Mouse (Mus musculus) ES-CJ7 (cell line): ENCODE data around the gene Inf2.

Experiments
- DNase-seq: peaks from one replicate; pipeline ENCODE4 v3.0.0; 2011; ENCODE audit warnings: low read depth, low spot score

Inf2 gene

DNA sequence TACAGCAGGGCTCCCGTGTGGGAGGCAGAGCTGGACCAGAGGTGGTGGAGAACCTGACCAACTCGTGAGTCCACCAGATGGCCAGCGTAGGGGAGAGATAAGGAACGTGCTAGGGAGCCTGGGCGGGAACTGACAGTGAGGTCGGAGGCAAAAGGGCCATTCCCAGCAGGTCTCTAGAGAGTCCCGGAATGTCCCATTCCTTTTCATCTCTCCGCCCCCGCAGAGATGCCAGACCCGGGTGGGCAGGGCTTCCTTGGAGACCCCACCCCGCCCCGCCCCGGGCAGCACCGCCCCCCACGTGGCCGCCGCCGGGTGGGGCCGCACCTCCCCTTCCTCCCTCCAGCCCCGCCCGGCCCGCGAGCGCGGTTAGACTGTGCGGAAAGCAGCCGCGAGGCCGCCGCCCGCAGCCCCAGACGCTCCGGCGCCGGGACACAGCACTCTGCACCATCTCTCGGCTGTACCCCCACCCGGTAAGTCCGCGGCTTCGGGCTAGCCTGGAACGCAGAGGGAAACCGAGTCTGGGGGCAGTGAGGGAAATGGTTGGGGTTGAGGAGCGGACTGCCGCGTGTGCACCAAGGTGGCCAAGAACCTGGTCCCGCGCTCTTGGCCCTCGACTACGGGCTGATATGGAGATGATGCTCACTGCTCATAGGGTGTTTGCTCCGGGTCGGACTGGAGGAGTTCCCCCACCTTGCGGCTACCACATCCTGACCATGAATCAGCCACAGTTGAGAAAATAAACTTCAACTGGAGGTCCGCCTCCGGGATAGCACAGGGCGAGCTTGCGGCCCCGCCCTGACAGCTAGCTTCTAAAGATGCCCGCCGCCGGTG is at the start of gene Inf2:
TSS of gene Inf2 (plus strand) at position 359 of the 831 bp plus-strand sequence.
- peak; percentile 70 for DNase-seq

DNA sequence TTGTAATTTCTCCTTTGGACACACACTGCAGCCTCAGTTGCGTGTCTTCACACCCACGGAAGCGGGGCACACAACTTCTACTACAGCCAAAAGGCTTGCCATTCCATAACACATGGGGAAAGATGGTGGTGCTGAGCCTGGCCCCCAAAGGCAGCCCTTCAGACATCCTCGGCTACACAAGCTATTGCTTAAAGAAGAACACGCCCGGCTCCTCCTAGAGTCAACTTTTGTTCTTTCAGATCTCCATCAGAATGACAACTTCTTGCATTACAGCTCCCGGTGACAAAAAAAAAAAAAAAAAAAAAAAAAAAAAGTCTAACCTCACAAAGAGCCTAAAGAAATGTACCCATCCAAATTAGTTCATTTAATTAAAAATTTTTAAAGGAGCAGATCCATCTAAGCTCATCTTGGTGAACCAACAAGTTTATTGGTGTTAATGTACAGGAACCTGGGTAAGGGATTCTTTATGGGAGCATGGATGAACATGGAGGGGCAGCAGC is 49.1 kb upstream of the Inf2 start:
- peak; percentile 79 for DNase-seq

DNA sequence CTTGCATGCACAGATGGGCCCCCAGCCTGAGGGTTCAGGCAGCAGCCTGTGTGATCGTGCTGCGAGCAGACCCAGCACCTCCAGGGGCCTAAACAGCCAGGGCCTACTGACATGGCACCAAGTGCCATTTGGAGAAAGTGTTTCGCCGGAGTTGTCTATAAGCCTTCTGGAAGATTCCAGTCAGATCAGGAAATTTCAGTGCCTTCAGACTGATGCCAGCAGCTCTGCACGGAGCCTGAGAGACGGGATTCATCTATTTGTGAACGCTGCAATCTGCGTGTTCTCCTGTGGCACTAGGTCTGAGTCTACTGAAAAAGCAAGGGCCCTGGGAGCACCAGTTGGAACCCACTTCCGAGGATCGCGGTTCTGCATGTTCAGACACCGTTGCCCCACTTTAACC is 48.3 kb upstream of the Inf2 start:
- no peak for DNase-seq

DNA sequence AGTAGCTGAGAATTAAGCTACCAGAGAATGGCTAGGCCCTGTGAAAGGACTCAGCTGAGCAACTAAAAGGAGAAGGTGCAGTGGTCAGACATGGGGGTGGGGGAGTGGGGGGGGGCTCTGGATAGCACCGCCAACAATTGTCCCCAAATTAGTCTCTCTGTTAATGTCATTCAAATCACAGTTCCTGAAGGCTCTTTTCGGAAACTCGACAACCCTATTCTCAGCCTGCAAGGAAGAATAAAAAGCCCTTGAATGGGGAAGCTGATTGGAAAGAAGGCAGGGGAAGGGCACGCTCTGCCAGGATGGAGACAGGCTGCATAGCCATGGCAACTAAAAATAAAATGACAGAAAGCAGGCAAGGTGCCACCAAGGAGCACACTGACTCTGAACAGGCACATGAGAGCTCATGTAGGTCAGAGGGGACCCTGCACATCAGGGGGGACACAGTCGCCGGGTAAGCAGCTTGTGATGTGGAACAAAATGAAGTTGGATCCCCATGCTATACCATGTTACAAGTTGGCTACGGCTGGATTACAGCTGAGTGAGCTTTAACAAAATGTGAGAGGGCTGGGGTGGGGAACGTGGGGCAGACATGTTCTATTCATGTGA is 47.0 kb upstream of the Inf2 start:
- DNase-seq = no peak

DNA sequence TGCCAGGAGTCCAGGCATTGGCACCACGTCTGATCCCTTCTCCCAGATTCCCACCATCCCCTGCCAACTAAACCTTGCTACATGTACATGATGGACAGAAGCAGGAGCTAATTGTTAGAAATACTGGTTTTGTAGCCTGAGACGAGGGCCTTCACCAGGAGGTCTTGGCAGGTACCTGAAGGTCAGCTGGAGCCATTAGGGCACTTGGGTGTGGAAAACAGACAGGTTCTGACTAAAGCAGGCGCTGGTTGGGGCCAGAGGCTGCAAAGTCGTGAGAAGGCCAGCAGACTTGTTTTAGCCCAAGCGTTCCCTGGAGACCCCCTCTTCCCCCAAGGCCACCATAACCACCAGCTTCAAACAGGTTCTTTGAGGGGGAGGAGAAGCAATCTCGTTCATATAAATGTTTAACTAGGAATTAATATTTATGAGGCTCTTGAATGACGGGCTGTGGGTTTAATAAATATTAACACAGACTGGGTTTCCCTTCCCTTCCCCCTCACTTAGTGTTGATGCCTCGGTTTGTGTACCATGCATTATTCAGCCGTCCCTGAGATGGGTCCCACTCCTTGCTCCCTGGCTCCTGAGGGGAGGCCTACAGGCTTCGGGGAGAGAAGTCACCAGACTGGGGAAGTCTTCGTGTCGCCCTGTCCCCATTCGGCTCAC is 46.2 kb upstream of the Inf2 start:
- no peak for DNase-seq

DNA sequence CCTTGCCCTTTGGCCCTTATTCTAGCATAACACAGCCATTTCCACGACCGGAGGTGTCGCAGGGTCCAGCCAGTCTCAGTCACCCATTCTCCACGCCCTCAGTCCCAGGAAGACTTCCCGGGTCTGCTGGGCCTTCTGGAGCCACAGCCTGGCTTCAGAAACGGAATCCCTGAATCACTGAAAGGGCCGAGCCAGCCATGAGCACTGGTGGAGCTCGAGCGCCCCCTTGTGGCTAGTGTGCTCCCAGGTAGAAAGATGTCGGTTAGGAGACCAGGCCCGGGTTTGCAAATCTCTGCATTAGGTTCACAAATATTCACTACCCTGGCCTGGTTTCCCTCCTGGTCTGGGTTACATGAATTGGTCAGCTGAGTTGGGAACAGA is 45.7 kb upstream of the Inf2 start:
- peak; percentile 88 for DNase-seq

DNA sequence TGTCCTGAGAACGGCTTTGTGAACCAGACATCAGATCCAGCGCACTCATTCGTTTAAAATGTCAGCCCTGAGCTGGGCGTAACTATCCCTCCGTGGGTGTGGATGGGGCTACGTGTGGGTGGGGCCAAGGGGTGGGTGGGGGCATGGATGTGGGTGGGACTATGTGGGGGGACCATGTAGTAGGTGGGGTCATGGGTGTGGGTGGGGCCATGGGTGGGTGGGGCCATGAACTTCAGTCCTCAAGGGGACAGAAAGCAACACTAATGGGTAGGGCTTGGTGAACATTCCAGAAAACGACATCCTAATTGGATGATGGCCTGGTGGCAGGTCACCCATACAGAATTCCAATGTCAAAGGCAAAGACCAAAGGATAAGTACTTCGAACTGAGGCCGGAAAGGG is 44.6 kb upstream of the Inf2 start:
- peak; percentile 70 for DNase-seq

DNA sequence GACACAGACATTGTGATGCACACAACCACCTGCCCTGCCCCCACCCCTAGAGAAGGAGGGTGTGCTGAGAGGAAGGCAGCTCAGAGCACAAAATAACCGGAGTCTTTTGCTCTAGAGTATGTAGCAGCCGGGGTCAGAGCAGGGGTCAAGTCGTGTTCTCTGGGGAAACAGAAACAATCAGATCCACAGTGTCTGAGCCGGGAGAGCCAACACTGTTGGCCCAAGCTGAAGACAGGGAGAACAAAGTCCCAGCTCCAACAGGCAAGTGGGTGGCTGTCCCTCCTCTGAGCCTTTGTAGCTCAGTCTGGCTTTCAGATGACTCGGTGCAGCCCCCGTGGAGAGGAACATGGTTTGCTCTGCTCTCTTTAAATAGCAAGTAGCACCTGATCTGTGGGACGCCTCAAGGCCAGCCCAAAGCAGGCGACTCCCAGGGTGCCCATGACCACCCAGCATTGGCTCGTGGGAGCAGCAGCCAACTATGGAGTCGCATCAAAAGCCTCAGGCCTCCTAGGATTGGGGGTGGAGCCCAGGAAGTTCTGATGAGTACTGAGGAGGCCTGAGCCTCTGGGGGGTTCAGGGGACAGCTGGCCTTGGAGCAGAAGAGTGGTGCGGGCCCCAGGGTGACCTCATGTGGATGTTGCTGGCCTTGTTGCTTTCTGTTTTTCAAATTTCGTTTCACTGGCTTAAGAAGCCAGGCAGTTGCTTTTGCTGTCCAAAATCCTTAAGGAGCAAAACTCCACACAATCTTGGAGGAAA is 43.5 kb upstream of the Inf2 start:
- no peak for DNase-seq

DNA sequence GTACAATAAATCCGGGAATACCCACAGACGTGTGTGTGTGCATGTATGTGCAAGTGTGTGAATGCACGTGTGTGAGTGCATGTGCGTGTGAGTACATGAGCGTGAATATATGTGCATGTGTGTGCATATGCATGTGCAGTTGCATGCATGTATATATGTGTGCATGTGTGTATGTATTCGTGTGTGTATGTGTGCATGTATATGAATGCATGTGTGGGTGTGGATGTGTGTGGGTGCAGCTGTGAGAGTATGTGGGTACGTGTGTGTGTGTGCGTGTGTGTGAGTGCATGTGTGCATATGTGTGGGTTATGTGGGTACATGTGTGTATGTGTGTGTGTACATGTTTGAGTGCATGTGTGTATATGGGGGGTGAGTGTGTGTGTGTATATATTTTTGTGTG is 42.5 kb upstream of the Inf2 start:
- DNase-seq = no peak

DNA sequence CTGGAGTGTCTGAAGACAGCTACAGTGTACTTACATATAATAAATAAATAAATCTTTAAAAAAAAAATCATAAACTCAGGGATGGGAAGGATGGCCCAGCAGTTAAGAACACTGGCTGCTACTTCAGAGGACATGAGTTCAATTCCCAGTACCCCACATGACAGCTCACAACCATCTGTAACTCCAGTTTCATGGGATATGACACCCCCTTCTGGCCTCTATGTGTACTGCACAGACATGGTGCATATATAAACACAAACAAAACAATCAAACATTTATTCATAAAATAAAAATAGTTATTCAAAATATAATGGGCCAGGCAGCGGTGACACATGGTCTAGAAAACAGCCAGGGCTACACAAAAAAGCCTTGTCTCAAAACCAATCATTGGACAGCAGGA is 39.3 kb upstream of the Inf2 start:
- DNase-seq = no peak

DNA sequence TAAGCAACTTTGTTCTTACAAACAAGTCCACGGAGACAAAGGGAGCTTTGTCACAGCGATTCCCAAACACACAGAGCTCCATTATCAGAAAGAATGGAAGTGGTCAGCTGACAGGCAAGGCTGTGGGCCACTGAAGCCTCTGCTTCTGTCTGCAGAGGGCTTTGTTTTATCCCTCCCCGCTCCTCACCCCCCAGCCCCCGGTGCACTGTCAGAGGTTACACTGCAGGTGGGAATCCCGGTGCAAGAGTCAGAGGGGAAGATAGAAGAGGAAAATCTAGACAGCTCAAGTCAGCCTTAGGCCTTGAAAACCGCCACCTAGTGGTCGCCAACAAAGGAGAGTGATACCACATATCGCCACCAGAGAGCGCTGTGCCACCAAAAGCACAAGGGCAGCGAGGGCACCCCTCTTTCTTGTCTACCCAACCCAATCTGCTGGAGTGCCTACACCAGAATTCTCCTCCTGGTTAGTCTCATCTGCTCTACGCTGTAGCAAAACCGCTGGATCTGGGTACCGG is 36.7 kb upstream of the Inf2 start:
- DNase-seq = peak; percentile 89

DNA sequence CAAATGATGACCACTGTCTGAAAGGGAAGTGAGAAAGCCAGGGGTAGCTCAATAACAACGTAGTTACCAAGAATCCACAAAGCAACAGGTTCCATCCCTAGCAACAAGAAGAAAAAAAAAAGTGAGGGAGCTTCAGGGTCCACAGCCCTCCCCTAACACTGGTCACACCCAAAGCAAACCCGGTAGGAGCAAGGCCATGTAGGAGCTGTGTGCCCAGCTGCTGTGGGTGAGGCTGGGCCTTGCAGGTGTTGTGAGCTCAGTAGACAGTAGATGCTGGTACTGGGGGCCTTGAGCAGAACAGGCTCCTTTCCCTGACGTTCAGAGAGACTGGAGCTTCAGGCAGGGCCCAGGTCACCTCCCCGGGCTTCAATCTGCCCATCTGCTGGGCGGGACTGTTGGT is 36.1 kb upstream of the Inf2 start:
- DNase-seq = no peak

DNA sequence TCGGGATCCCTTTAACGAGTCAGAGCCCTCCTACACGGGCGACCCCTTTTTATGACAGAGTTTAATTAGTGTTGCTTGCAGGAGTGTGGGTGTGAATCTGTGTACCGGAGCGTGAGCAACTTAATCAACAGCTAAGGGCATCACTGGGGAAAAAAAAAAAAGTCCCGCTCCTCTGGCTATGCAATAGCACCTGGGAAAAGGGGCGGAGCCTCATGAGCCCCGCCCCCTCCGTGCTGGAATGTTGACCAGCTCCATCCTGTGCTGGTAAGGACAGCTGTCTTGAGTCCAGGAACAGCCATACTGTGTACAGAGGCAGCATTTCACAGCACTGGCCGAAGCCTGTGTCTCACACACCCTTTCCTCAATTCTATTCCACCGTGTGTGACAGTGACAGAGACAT is 33.7 kb upstream of the Inf2 start:
- peak; percentile 61 for DNase-seq

DNA sequence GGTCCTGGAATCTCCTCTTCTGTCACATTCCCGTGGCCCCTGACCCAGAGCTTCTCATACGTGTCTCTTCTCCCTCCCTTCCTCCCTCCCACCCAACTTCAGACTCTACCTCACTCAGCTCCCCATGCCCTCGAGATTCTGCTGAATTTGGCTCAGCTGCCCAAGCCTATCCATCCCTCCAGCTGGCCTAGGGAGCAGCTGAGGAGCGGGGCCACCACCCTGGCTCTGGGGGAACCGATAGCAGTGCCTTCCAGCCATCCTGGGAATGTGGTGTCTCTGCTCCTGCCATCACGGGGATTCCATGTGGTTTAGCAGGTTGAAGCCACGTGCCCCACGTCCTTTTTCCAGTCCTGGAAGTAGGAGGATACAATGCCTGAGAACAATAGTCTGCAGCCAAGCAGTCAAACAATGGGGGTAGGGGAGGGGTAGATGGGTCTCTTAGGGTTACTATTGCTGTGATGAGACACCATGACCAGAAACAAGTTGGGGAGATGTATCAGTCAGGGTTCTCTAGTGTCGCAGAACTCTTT is 32.0 kb upstream of the Inf2 start:
- DNase-seq = no peak

DNA sequence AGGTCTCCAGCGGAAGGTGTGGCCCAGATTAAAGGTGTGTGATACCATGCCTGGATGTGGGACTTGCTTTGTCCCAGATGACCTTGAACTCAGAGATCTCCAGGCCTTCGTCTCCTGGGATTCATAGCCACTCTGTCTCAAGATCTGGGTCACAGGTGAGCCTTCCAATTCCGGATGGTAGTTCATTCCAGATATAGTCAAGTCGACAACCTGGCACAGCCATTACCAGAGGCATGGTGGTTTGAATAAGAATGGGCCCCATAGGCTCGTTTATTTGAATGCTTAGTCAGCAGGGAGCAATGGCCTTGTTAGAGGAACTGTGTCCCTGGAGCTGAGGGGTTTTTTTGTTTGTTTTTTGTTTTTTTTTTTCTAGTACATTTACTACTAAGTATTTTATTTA is 31.4 kb upstream of the Inf2 start:
- DNase-seq = peak; percentile 59

DNA sequence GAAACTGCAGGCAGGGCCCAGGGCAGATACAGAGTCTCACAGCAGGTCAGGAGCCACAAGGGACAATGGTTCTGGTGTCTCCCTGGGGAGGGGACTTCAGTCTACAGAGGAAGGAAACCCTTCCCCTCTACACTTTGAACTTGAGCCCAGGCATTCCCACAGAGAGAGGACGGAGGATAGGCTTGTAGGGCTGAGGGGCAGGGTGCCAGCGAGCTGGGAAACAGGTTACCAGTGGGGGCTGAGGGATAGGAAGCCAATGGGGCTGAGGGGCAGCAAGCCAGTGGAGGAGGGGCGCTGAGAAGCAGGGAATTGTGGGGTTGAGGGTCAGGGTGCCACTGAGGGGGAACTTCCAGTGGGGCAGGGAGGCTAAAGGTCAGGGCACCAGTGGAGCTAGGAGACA is 29.4 kb upstream of the Inf2 start:
- no peak for DNase-seq

DNA sequence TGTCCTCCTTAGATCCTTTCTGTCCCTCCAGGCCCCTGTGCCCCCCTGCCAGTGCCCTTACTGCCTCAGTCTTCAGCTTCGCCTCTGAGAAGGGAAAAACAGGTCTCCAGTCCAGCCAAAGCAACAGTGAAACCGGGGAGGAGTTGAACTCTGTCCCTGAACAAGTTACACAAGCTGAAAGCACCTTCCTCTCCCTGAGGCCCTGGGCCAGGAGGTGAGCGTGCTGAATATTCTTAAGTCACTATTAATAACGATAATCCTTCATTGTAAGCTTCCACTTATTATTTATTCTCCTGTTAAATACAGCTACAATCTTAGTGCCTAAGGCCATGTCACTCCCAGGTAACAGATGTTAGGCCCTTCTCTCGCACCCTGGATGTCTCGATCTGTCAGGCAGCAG is 28.9 kb upstream of the Inf2 start:
- no peak for DNase-seq

DNA sequence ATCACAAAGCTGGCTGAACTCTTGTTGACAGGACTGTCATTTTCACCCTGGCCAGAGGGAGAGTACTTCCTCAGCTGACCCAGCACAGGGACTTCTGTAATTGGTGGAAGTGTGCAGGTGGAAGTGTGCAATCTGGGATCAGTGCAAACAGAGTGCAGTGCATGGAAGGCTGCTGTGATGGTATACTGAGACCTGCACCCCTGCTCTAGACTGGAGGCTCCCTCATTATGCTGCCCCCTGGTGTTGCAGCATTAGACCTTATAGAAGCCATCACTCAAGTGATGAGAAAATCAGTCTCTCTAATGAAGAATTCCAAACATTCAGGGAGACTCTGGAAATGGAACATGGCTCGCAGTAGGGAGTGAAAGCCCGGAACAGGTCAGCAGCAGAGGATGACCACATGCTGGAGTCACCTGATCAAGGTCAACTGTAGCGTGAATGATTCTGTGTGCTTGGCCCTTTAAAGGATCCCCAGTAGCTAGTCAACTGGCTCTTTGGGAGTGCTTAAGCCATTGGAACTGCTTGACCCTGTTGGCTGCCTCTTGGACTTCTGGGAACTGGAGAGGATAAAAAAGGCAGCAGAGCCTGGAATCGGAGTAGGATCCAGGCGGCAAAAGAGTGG is 28.3 kb upstream of the Inf2 start:
- peak; percentile 61 for DNase-seq

DNA sequence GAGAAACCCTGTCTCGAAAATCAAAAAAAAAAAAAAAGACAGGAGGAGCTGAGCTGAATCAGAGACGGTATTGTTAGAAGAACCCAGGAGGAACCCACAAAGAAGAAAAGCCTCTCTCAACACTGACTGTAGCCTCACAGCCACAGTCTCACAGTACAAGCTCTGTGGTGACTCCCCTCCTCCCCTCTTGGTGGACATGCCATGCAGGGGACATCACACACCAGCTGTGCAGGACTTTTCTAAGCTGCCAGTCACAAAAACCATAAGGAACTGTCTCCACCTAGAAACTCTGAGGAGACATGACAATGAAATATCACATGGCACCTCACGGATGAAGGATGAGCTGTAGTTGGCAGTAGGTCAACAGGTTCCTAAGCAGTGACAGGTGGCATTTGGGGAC is 27.4 kb upstream of the Inf2 start:
- DNase-seq = no peak

DNA sequence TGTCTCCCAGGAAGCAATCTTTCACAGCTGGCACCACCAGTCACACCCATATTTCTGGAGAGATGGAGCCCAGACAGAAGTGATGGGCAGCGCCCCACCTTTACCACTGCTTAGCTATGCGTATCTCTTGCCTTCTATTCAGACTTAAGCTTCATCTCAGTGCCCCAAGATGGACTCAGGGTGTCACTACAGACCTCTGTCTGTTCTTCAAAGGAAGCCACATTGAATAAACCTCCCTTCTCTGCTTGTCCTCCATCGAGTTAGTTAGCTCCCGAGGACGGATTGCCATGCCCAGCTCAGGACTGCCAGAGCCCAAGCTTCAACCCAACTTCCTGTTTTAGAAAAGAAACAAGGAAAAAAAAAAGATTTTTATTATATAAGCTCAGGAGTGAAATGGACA is 26.1 kb upstream of the Inf2 start:
- no peak for DNase-seq

DNA sequence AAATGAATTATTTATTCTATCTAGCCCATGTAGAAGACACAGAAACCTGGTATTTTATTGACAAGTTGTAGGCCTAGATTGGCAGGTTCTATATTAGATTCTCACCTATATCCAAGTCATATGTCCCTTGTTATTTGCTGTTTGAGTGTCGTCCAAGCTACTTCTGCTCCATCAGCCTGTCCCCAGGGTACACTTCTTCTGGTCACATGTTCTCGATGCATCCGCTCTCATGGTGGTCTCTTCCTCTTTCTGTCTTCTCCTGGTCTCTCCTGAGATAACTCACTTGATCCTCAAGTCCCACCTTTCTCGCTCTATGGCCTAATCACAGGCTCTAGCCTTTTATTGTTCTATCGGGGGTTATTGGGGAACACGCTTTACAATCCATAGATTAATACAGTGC is 25.6 kb upstream of the Inf2 start:
- no peak for DNase-seq
